Mouse (Mus musculus): ENCODE data around the gene Ficd.
"Not testable (repeated sequence)": the region's sequence is repeated elsewhere in the genome, so short reads cannot be mapped to it uniquely, and the experiment has no call there.

The Ficd gene

GRCm38 (mm10) chr5:113773664-113774063, 38.1 kb downstream of the Ficd start:
- DNase-seq (ENCODE audit: low read depth, low spot score): peak; percentile 94

- DNase-seq (ENCODE audit: low read depth, low spot score): no peak
These were observed 40.0 kb downstream of the Ficd start for GRCm38 (mm10) chr5:113775585-113775984.

DNA sequence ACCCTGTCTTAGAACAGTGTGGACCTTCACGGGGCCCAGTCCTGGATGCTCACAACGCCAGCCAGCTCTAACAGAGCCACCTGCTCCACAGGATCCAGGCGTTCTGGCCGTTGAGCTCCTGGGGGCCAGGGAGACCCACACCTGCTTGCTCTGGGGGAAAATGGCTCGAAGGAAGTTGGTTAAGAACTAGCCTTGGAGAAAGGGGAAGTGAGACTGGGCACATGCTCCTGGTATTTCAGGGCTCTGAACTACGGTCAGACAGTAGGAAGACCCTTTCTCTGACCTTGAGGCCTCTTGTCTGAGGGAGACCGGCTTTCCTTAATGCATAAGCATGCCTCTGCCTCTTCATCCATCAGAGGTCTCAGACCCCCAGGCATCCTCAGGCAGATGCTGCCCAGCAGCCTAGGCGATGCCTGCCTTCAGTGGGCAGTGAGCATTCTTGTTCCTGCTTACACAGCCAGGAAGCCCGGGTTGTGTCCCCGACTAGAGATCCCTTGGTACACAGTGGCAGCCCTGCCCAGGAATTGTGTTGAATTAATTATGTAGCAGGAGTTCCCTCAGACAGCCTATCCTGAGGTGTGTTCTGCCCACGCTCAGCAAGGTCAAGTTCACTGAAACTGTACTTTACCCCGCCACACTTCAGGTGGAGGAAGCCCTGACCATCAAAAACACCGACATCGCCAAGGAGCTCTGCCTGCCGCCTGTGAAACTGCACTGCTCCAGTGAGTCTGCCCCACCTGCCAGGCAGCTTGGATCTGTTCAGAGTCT, 40.7 kb downstream of the Ficd start:
- DNase-seq (ENCODE audit: low read depth, low spot score): no peak

DNA sequence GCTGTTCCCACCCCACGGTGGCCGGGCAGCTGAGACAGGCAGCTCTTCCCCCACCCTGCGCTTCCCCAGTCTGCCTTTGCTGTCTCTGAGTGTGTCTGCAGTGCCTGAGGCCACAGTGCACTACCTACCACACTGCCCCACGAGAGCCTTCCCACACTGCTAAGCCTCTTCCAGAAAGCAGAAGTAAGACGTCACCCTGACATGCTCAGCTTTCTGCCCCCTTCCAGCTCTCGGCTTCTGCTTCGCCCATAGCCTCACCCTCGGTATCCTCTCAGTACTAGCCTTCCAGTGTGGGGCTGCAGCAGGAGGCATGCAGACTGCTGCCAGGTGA, 41.3 kb downstream of the Ficd start:
- no peak for DNase-seq (ENCODE audit: low read depth, low spot score)

- DNase-seq (ENCODE audit: low read depth, low spot score): not testable (repeated sequence)
These were observed 42.1 kb downstream of the Ficd start for GRCm38 (mm10) chr5:113777728-113778127.

DNA sequence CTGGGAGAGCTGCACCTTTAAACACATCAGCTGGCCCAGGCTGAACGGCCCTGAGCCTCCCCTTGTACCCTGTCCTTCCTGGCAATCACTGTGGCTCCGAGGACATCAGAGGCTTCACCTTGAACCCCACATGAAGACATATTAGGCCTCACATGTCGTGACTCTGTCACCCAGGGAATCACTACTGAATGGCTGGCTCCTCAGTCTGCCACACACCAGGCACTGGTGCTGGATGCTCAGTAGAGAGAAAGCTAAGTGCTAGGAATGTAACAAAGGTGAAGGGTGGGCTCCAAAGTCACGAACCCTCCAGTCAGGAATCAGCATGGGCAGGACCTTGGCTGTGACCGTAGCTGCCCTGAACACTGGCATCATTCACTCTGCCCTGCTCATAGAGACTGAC, 44.0 kb downstream of the Ficd start:
- DNase-seq (ENCODE audit: low read depth, low spot score): no peak

DNA sequence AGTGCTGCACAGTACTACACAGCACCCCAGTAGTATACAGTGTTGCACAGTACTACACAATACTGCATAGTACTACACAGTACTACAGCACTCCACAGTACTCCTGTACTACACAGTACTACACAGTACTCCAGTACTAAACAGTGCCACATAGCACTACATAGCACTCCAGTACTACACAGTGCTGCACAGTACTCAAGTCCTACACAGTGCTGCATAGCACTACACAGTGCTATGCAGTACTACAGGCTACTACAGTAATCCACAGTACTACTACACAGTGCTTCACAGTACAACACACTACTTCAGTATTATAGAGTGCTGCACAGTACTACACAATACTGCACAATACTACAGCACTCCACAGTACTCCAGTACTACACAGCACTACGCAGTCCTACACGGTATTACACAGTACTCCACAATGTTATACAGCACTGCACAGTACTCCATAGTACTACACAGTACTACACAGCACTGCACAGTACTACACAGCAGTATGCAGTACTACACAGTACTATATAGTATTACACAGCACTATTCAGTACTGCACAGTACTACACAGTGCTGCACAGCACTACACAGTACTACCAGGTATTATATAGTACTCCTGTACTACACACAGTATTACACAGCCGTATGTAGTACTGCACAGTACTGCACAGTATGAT, 44.6 kb downstream of the Ficd start:
- DNase-seq (ENCODE audit: low read depth, low spot score): no peak

GRCm38 (mm10) chr5:113780763-113781162, 45.2 kb downstream of the Ficd start:
- no peak for DNase-seq (ENCODE audit: low read depth, low spot score)

- DNase-seq (ENCODE audit: low read depth, low spot score): no peak
These were observed 45.7 kb downstream of the Ficd start for GRCm38 (mm10) chr5:113781254-113781653.

- DNase-seq (ENCODE audit: low read depth, low spot score): no peak
These were observed 46.3 kb downstream of the Ficd start for GRCm38 (mm10) chr5:113781875-113782274.

DNA sequence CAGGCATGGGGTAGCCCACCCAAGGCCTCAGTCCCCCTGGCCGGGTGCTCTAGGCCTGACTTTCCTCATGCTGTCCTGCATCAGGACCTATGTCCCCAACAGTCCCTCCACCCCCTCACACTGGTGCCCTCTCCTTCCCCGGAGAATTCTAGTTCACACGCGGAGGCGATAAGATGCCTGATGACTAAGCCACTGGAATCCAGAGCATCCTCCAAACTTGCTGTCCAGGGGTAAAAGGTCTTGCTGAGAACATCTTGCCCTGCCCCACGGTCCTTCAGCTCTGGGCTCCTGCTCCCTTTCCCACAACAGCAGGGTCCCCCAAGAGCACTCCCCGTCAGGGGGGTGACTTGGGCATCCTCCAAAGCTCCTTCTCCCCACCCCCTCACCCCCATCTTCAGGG, 47.0 kb downstream of the Ficd start:
- no peak for DNase-seq (ENCODE audit: low read depth, low spot score)

DNA sequence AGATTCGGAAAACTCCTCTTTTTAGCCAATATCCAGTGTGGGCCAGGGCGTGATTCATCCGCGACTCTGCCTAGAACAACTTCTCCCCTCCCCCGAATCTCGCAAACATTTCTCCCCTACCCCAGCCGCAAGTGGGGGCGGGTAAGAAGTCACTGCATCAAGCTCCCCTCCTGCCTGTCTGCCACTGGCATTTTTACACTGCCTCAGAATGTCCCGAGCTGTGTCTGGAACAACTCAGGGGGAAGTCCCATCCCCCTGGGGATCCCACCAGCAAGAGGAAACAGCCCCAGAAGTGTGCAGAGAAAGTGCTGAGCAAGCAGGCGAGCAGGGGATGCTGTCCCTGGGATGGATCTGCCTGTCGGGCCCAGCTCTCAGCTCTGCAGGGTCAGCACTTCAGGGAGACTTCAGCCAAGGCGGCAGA, 48.0 kb downstream of the Ficd start:
- no peak for DNase-seq (ENCODE audit: low read depth, low spot score)

- DNase-seq (ENCODE audit: low read depth, low spot score): not testable (repeated sequence)
These were observed 48.5 kb downstream of the Ficd start for GRCm38 (mm10) chr5:113784104-113784503.

- DNase-seq (ENCODE audit: low read depth, low spot score): no peak
These were observed 51.4 kb downstream of the Ficd start for GRCm38 (mm10) chr5:113786985-113787384.

DNA sequence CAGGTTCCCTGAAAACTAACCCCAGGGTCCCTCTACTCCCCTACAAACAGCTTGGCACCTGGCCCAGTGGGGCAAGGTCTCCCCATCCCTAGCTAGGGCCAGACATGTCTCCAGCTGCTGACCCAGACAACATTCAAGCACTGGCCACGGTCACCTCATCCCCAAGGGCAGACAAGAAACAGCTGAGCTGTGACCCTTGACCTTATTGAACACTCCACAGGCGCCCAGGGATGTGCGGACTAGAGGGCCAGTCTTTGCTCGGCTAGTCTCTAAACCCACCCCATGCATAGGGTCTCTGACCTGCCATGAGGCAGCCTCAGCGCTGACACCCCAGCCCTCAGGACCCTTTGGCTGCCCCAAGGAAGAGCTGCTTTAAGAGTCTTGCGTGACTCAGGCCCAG, 53.0 kb downstream of the Ficd start:
- no peak for DNase-seq (ENCODE audit: low read depth, low spot score)

DNA sequence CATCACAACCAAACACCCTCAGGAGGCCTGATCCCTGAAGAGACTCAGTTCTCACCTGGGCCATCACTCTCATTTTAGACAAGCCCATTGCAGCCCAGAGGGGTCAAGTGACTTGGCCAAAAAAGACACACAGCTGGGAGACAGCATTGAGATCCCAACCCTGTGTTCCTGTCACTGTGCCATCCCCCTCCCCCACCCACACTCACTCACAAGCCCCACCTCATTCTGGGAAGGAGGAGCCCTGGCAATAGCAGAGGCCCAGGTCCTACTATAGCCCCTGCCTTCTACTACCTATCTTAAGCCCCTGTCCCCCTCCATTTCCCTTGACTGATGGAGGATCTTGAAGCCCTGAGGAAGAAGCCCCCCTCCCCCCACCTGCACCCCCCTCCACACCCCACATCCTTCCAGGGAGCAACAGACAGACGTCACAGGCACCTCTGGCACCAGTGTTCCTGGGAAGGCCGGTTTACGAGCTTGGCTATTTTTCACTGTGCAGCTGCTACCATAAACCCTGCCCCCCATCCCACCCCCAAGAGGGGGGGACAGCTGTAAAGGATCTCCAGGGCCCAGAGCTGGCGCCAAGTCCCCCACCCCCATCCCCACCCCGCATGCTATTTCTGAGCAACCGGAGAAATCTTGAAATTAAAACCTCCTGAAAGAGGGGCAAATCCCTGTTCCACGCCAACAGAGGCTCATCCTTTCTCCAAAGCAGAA, 53.6 kb downstream of the Ficd start:
- DNase-seq (ENCODE audit: low read depth, low spot score): no peak

Measured in CD4-positive, CD25-positive, alpha-beta regulatory T cell, adult 2 months (primary cell).